Mouse (Mus musculus): ENCODE measurements around the gene Hmga1b.
"Not testable (repeated sequence)": the region's sequence is repeated elsewhere in the genome, so short reads cannot be mapped to it uniquely, and the experiment has no call there.

The Hmga1b gene

GRCm38 (mm10) chr11:120762672-120763041, at the start of gene Hmga1b:
Hmga1b (plus strand) TSS chr11:120762794.
- DNase-seq (ENCODE audit: low spot score), result not testable (repeated sequence)

- peak; percentile 89 for DNase-seq (ENCODE audit: low spot score)
These were observed 48.7 kb upstream of the Hmga1b start, which contains the start of the genes Cenpx and Lrrc45 for GRCm38 (mm10) chr11:120713580-120714518. Cenpx (minus strand) TSS chr11:120713738. Lrrc45 (plus strand) TSS chr11:120713925.

- no peak for DNase-seq (ENCODE audit: low spot score)
These were observed 48.0 kb upstream of the Hmga1b start for GRCm38 (mm10) chr11:120714546-120714945.

GRCm38 (mm10) chr11:120715131-120715530, 47.5 kb upstream of the Hmga1b start:
- no peak for DNase-seq (ENCODE audit: low spot score)

GRCm38 (mm10) chr11:120719242-120719641, 43.4 kb upstream of the Hmga1b start:
- DNase-seq (ENCODE audit: low spot score), result no peak

- no peak for DNase-seq (ENCODE audit: low spot score)
These were observed 42.7 kb upstream of the Hmga1b start for GRCm38 (mm10) chr11:120719841-120720376.

GRCm38 (mm10) chr11:120720450-120720849, 42.1 kb upstream of the Hmga1b start:
- peak; percentile 77 for DNase-seq (ENCODE audit: low spot score)

- DNase-seq (ENCODE audit: low spot score), result no peak
These were observed 41.2 kb upstream of the Hmga1b start, which contains the start of gene Rac3 for GRCm38 (mm10) chr11:120721124-120722066. Rac3 (plus strand) TSS chr11:120721470.

GRCm38 (mm10) chr11:120722067-120722630, 40.4 kb upstream of the Hmga1b start:
- no peak for DNase-seq (ENCODE audit: low spot score)

- DNase-seq (ENCODE audit: low spot score), result no peak
These were observed 39.7 kb upstream of the Hmga1b start for GRCm38 (mm10) chr11:120722761-120723382.

GRCm38 (mm10) chr11:120723509-120723908, 39.1 kb upstream of the Hmga1b start:
- no peak for DNase-seq (ENCODE audit: low spot score)

GRCm38 (mm10) chr11:120726243-120727168, 36.1 kb upstream of the Hmga1b start:
- no peak for DNase-seq (ENCODE audit: low spot score)

GRCm38 (mm10) chr11:120727169-120727527, 35.4 kb upstream of the Hmga1b start, which contains the start of gene Dcxr:
Dcxr (minus strand) TSS chr11:120727281.
- no peak for DNase-seq (ENCODE audit: low spot score)

GRCm38 (mm10) chr11:120727564-120727963, 35.0 kb upstream of the Hmga1b start:
- no peak for DNase-seq (ENCODE audit: low spot score)

- no peak for DNase-seq (ENCODE audit: low spot score)
These were observed 33.9 kb upstream of the Hmga1b start for GRCm38 (mm10) chr11:120728530-120729240.

- not testable (repeated sequence) for DNase-seq (ENCODE audit: low spot score)
These were observed 33.1 kb upstream of the Hmga1b start for GRCm38 (mm10) chr11:120729432-120730050.

GRCm38 (mm10) chr11:120730331-120730870, 32.2 kb upstream of the Hmga1b start:
- DNase-seq (ENCODE audit: low spot score), result no peak

GRCm38 (mm10) chr11:120731395-120731794, 31.2 kb upstream of the Hmga1b start:
- DNase-seq (ENCODE audit: low spot score), result no peak
